Mouse (Mus musculus): ENCODE data around the gene Slc39a13. TPM values are rescaled to one million over a fixed set of nuclear protein-coding genes. Genes with fewer than 3 reads are reported as not detected.

The Slc39a13 gene
- polyA plus RNA-seq, 1 experiment from 2014 or later, result 19.7 TPM

DNA sequence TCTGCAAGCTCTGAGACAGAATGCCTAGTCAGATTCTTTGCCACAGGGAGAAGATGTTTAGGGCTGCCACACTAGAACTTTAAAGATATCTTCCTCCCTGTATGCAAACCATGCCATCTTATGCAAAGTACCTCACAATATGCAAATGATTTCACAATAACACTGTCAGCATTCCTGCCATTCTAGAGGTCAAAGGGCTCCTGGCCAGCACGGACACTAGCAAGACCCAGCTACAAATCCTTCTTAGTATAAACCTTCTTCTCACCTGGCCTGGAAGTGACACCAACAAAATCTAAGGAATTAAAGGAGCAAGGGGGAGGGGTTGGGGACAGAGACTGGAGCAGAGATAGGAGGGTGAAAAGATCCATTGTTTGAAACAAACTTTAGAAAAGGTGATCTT lies 1.9 kb upstream of the Slc39a13 start:
- H3K27ac ChIP-seq, result no peak overlapping the region
- H3K9me3 ChIP-seq (replicated peaks), result no peaks in the 10 kb centered on the region
- WGBS, result 50% methylated on average over 1 of the region's 1 CpGs
- no peak overlapping the region for H3K9ac ChIP-seq
- 0 out of 2 replicates have a peak, but pooled peaks cover 3% of the 10 kb centered on the region for H3K27me3 ChIP-seq
- H3K4me2 ChIP-seq, result no peak overlapping the region
- H3K36me3 ChIP-seq (ENCODE audit: poor library complexity, severe bottlenecking), result peaks cover 3% of the 10 kb centered on the region; the same call in 1 of the 2 replicates
- no peak overlapping the region for H3K4me3 ChIP-seq
- peaks cover 26% of the 10 kb centered on the region for H3K4me1 ChIP-seq
- no peak for ATAC-seq

DNA sequence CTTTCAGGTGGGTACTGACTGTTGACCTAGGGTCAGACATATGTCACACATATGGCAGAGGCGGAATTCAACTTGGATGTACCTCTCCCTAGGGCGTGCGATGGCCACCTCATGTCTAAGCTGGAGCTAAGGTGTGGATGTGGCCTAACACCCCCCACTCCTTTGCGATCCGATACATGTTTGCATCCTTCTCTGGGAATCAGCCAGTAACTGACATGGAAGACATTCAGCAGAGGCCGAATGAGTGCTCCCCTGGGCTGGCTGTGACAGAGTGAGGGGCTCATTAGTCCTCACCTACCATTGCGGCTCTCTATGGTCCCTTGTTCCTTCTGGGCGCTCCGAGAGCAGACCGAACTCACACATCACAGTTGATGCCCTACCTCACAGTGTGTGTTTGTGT lies 842 bp upstream of the Slc39a13 start:
- H3K4me1 ChIP-seq, result peaks cover 26% of the 10 kb centered on the region
- peak overlapping the region; percentile 73; the same call in 1 of the 2 replicates for H3K27ac ChIP-seq
- ATAC-seq, result 0 out of 2 replicates have a peak, but pooled peaks have one; percentile 3
- H3K9me3 ChIP-seq (replicated peaks), result no peaks in the 10 kb centered on the region
- H3K27me3 ChIP-seq, result 0 out of 2 replicates have a peak, but pooled peaks cover 3% of the 10 kb centered on the region
- peaks cover 6% of the 10 kb centered on the region; the same call in 1 of the 2 replicates for H3K36me3 ChIP-seq (ENCODE audit: poor library complexity, severe bottlenecking)
- WGBS, result 86% methylated on average over 10 of the region's 10 CpGs
- peak overlapping the region; percentile 88 for H3K4me2 ChIP-seq
- H3K4me3 ChIP-seq, result peak overlapping the region; percentile 69
- H3K9ac ChIP-seq, result peak overlapping the region; percentile 84

DNA sequence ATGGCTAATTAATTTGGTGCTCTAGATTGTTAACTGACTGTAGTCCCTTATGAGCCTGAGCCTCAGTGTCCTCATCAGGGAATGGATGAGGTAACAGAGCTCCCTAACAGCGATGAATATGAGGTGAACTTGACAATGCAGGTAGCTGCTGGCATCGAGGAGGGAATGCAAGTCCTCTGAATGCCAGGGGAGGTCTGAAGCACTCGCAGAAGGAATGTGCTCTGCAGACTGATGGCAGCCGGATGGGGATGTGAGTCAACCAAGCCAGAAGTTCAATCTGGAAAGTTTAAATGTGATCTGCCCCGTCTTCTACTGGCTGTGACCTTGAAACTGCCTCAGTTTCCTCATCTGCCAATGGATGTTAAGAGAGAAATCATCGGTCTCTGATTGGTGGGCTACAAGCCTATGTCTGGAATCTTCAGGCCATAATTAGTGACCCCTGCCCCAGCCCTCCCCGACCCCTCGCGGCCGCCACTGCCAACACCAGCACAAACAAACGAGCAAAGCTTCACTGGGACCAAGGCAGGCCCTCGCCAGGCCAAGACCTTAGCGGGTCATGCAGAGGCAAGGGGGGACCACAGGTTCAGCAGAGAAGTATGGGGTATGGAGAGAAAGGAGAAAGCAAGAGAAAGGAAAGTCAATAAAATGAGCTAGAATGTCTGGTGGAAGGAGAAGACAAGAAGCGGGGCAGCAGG lies 764 bp downstream of the Slc39a13 start:
- Histone ChIP-seq H3K4me2 (peak overlapping the region; percentile 88), H3K9ac (peak overlapping the region; percentile 84), H3K9me3 (replicated peaks) (no peaks in the 10 kb centered on the region), H3K27ac (peak overlapping the region; percentile 73), H3K36me3 (ENCODE audit: poor library complexity, severe bottlenecking) (peaks cover 21% of the 10 kb centered on the region), H3K4me1 (peaks cover 30% of the 10 kb centered on the region), H3K4me3 (peak overlapping the region; percentile 69), H3K27me3 (no peaks in the 10 kb centered on the region)
- WGBS, result 12% methylated on average over 14 of the region's 14 CpGs
- ATAC-seq, result peak; percentile 11

DNA sequence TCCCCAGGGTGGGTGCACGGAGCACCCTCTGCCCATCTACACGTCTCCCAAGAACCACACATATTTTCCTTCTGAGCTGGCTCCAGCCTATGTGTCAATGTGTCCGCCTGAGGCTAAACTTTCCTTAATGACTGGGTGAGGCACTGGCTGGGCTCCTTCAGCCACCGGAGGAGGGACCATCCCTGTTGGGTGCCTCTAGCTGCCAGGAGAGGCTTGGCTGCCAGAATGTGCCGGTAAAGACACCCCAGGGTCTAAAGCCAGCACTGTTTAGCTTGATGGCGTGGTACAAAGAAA lies 1.4 kb downstream of the Slc39a13 start:
- ATAC-seq, result no peak
- Histone ChIP-seq H3K4me3 (peak overlapping the region; percentile 69; the same call in 1 of the 2 replicates), H3K36me3 (ENCODE audit: poor library complexity, severe bottlenecking) (peaks cover 27% of the 10 kb centered on the region), H3K9ac (peak overlapping the region; percentile 84), H3K9me3 (replicated peaks) (no peaks in the 10 kb centered on the region), H3K4me1 (peaks cover 30% of the 10 kb centered on the region), H3K27ac (no peak overlapping the region), H3K4me2 (peak overlapping the region; percentile 88), H3K27me3 (no peaks in the 10 kb centered on the region)
- WGBS, result 47% methylated on average over 6 of the region's 6 CpGs

DNA sequence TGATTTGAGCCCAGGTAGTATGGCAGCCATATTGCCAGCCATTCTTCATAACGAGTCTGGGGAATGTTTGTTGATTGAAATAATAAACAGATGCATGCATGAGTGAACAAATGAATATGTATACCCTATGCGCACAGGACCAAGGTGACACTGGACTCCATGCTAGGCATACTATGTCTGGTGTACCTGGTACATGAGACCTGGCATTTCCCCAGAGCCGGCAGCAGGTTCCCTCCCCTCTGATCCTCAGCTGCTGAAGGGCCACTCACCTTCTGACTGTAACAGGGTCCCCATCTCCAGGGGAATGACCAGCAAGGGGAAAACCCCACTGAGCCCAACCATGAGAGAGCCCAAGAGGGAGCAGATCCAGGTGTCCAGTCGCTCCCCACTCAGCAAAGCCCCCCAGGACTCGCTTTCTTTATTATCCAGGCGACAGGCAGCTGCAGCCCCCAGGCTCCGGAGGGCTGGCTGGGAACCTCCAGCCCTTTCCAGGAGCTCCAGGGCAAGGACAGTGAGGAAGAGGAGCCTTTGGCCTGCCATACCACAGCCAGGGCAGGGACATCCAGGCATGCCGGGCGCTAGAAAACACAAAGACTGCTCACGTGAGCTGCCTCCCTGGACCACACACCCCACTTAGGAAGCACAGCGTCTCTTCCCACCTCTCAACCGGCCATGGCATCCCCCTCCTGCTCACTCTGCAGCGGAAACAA lies 1.9 kb downstream of the Slc39a13 start:
- 61% methylated on average over 13 of the region's 13 CpGs for WGBS
- Histone ChIP-seq H3K4me1 (peaks cover 30% of the 10 kb centered on the region), H3K4me3 (0 out of 2 replicates have a peak overlapping the region, but pooled peaks have one; percentile 69), H3K36me3 (ENCODE audit: poor library complexity, severe bottlenecking) (peaks cover 32% of the 10 kb centered on the region), H3K9ac (peak overlapping the region; percentile 46), H3K9me3 (replicated peaks) (no peaks in the 10 kb centered on the region), H3K27ac (no peak overlapping the region), H3K27me3 (no peaks in the 10 kb centered on the region), H3K4me2 (peak overlapping the region; percentile 88)
- ATAC-seq, result no peak

DNA sequence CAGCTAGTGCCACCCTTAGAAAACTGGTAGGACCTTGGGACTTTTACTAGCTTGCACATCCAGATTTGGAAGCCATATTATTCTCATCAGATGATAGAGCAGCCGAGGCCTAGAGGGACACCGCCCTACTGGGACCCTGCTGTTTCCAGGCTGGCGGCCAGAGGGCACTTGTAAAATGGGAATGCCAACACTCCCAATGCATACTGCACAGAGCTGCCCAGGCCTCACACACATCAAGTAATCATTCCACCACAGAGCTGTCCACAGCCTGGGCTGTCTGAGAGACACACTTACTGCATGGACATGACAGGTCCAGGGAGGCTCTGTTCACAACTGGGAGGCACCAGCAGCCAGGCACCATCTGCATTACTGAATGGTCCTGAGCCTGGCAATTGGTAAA lies 3.8 kb downstream of the Slc39a13 start:
- Histone ChIP-seq H3K4me2 (no peak overlapping the region), H3K4me1 (peaks cover 30% of the 10 kb centered on the region), H3K27me3 (no peaks in the 10 kb centered on the region), H3K9ac (no peak overlapping the region), H3K27ac (no peak overlapping the region), H3K36me3 (ENCODE audit: poor library complexity, severe bottlenecking) (peaks cover 51% of the 10 kb centered on the region), H3K9me3 (replicated peaks) (no peaks in the 10 kb centered on the region), H3K4me3 (no peak overlapping the region)
- ATAC-seq, result no peak
- WGBS, result 93% methylated on average over 3 of the region's 3 CpGs

DNA sequence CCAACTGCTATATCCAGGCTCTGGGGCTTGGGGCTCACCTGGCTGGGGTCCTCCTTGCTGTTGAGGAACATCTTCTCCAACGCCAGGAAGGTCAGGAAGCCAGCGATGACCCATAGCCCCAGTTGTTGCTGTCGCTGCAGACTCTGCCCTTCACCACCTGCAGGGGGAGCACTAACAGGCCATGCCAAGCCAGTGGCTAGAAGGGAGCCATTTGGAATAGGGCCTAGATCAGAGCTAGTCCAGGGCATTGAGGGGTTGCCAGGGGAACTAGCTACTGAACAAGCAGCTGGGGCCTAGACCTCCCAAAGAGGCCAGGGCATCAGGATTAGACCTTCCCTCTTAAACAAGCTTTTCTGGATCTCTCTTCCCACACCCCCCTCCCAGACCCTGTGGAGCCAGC lies 4.7 kb downstream of the Slc39a13 start:
- Histone ChIP-seq H3K36me3 (ENCODE audit: poor library complexity, severe bottlenecking) (peaks cover 60% of the 10 kb centered on the region), H3K4me2 (no peak overlapping the region), H3K9ac (no peak overlapping the region), H3K27ac (no peak overlapping the region), H3K27me3 (no peaks in the 10 kb centered on the region), H3K9me3 (replicated peaks) (no peaks in the 10 kb centered on the region), H3K4me1 (peaks cover 22% of the 10 kb centered on the region), H3K4me3 (no peak overlapping the region)
- no peak for ATAC-seq
- 34% methylated on average over 3 of the region's 3 CpGs for WGBS

DNA sequence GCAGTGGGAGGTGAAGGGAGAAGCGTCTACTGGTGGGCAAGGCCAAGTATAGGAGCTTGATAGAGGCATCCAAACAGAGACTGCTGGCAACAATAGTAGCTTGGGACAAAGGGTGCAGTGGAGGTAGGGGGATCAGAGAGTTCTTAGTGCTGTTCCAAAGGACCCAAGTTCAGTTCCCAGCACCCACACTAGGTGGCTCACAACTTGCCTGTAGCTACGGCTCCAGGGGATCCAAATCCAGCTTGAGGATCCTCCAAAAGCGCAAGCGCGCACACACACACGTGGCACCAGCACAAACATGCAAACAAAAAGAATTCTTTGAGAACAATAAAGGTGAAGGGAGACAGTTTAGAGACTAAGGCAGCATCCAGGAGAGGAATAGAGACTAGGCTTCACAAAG lies 6.0 kb downstream of the Slc39a13 start:
- Histone ChIP-seq H3K27ac (no peak overlapping the region), H3K9me3 (replicated peaks) (no peaks in the 10 kb centered on the region), H3K4me2 (no peak overlapping the region), H3K36me3 (ENCODE audit: poor library complexity, severe bottlenecking) (peaks cover 73% of the 10 kb centered on the region), H3K9ac (no peak overlapping the region), H3K4me1 (peaks cover 16% of the 10 kb centered on the region), H3K4me3 (no peak overlapping the region), H3K27me3 (no peaks in the 10 kb centered on the region)
- ATAC-seq, result no peak
- WGBS, result 91% methylated on average over 6 of the region's 6 CpGs

DNA sequence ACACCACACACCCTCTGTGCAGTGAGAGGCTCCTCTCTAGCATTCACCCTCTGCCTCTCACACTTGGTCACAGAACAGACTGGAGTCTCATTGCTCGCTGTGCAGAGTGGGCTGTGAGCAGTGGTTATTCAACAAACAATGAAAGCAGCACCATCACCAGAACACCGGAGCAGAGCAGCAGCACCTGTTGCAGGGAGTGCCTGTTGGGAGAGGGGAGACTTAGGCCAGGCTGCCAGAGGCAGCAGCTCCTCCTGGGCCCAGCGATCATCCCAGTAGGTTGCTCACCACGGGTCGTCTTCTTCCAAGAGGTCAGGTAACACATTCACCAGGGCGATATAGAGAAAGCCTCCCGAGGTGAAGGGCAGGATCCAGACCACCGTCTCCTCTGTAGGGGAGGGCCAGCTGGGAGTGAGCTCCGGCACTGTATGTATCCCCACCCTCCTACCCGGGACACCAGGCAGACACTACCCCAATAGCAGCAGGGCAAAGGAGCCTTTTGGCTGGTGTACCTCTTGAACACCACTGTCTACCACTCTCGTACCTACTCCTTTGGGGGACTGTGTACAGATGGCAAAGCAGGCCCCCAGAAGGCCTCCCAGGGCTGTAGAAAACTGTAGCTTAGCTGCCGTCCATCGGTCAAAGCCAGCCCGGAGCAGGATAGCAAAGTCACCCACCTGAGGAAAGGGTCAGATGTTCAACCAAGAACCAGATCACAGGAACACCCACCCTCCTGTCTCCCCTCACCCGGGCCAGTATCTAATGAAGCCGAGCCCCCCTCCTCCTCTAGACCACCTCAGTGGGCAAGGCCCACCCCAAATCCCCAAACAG lies 7.2 kb downstream of the Slc39a13 start:
- no peak for ATAC-seq
- no peaks in the 10 kb centered on the region for H3K27me3 ChIP-seq
- 93% methylated on average over 16 of the region's 16 CpGs for WGBS
- peaks cover 85% of the 10 kb centered on the region for H3K36me3 ChIP-seq (ENCODE audit: poor library complexity, severe bottlenecking)
- no peak overlapping the region for H3K4me3 ChIP-seq
- no peak overlapping the region for H3K9ac ChIP-seq
- no peak overlapping the region for H3K4me2 ChIP-seq
- H3K4me1 ChIP-seq, result 0 out of 2 replicates have a peak, but pooled peaks cover 5% of the 10 kb centered on the region
- H3K27ac ChIP-seq, result no peak overlapping the region
- H3K9me3 ChIP-seq (replicated peaks), result no peaks in the 10 kb centered on the region

DNA sequence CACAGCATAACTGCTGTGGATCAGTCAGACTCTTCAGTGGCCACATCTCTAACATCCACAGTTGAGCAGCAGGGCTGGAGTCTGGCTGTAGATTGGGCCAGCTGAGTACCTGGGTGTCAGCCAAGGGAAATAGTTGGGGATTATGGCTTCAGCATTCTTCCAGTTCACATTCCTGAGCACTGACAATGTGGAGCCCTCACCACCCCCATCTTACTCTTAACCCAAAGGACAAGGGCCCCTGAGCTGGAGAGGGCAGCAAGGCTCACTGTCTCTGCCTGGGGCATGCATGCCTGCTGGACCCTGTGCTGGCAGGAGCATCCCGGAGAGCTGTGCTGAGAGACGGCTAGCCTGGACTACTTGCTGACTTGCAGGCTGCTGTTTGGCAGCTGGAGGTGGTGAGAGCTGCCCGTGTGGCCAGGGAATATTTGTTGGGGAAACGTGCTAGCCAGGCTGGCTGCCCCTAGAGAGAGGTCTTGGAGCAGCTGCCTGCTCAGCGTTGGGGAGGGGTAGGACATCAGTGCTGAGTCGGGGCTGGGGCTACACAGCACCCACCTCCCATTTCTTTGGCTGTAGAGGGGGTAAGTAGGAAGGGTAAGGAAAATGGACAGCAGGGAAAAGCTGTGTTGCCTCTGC lies 8.3 kb downstream of the Slc39a13 start:
- no peak overlapping the region for H3K4me3 ChIP-seq
- 0 out of 2 replicates have a peak, but pooled peaks cover 5% of the 10 kb centered on the region for H3K4me1 ChIP-seq
- 86% methylated on average over 6 of the region's 6 CpGs for WGBS
- no peak for ATAC-seq
- no peaks in the 10 kb centered on the region for H3K9me3 ChIP-seq (replicated peaks)
- no peaks in the 10 kb centered on the region for H3K27me3 ChIP-seq
- H3K36me3 ChIP-seq (ENCODE audit: poor library complexity, severe bottlenecking), result peaks cover 91% of the 10 kb centered on the region
- no peak overlapping the region for H3K9ac ChIP-seq
- H3K27ac ChIP-seq, result no peak overlapping the region
- no peak overlapping the region for H3K4me2 ChIP-seq

DNA sequence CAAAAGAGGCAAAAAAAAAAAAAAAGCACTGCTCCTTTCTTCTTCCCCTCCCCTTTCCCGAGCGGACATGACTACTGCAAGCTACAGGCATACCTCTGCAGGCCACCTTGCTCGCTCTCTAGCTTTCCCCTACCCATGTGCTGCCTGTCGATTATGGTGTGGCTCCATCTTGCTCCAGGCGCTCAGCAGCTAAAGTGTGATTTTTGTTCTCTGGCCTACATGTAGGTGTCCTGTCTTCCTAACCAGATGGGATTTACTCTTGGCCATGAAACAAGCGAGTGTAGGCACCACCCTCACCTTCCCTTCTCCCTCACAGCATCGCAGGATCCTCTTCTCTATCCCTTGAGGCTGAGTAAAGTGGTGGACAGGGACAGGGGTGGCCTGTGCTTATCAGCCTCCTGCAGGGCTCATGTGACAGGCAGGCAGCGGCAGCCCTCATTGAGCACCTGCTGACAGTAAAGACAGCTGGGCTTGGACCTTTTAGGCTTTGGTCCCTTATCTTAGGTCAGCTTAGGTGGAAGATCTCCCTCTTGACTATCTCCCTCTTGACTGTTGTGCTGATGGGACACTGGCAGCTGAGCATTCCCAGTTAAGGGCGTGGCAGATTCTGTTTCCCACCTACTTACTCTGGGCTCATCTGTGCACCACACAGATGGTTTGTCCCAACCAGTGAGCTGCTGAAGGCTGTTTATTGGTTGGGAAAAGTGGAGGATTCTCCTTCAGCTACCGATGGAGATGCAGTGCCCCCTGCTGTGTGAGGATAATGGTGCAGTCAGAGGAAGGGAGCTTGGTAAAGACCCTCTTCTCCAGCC lies 9.5 kb downstream of the Slc39a13 start:
- H3K4me2 ChIP-seq, result no peak overlapping the region
- 0 out of 2 replicates have a peak, but pooled peaks cover 4% of the 10 kb centered on the region for H3K4me1 ChIP-seq
- 76% methylated on average over 10 of the region's 10 CpGs for WGBS
- H3K36me3 ChIP-seq (ENCODE audit: poor library complexity, severe bottlenecking), result peaks cover 99% of the 10 kb centered on the region
- H3K9me3 ChIP-seq (replicated peaks), result no peaks in the 10 kb centered on the region
- no peak overlapping the region for H3K27ac ChIP-seq
- H3K27me3 ChIP-seq, result no peaks in the 10 kb centered on the region
- no peak overlapping the region for H3K9ac ChIP-seq
- no peak overlapping the region for H3K4me3 ChIP-seq
- ATAC-seq, result peak; percentile 61
